Mouse (Mus musculus): ENCODE measurements around the gene Rasl11a.

Gene Rasl11a

DNA sequence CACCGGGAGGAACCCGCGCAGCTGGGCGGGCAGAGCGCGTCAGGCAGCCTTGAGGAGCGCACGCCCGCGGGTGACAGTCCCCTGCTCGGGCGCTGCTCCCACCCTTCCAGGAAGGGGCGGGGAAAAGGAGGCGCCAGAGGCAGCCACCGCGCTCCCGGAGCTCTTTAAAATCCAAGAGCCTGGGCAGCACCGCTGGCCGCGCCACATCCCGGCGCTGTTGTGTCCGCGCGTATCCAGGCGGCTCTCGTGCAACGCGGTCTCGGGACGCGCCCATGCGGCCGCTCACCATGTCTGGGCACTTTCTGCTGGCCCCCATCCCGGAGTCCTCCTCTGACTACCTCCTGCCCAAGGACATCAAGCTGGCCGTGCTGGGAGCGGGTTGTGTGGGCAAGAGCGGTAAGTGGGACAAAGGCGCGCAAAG lies at the start of gene Rasl11a:
Gene Rasl11a (plus strand): TSS at position 127 of the 421 bp plus-strand sequence.
- DNase-seq (ENCODE audit: low spot score), result peak; percentile 84

DNA sequence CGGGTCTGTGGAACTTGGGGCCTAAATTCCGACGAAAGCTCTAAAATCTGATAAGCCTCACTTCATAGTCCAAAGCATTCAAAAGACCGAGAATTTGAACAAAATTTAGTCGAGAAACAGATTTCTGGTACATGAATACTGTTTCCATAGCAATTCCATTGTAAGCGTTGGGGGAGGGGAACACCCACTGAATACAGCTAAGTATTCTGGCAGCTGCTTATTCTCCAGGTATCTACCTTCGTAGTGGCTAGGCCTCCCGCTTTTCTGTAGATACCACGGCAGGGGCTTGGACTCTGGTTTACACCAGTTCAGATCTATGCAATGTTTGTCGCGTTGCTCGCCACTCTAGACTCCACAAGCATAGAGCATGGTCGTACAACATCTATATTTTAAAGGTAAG lies 49.1 kb upstream of the Rasl11a start:
- DNase-seq (ENCODE audit: low spot score), result no peak

DNA sequence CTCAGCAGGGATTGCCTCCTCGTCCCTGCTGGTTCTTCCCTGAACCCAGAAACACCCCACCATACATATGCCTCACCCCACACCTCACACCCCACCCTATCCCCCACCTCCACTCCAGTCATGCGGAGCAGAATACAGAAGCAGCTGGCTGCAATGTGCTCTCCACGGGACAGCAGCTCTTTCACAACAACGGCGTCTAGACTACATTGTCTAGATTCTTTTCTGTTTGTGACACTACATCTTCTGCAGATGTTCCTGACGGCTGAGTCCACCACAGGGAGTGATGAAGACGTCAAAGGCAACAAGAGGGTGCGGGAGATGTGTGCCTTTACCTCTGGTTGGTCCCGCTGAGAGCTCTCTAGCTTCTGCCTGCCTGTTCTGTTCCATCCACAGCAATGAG lies 46.8 kb upstream of the Rasl11a start:
- no peak for DNase-seq (ENCODE audit: low spot score)

DNA sequence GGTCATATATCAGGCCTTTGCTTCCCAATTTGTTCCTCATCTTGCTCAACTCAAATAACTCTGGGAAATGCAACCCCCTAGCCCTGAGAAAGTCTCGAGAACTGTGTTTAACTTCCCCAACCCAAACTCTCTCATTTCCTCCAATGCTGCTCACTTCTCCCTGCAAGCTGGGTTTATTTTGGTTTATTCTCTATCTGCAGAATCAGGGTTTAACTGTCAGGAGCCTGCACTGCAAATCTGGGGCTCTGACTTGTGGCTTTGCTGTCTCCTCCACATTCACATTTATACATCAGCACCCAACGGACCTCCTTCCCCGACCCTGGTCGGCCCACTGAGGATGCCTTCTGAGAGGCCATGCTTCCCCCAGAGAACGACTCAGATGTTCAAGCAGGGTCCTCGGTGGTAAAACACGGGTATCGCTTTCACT lies 38.9 kb upstream of the Rasl11a start:
- DNase-seq (ENCODE audit: low spot score), result no peak

DNA sequence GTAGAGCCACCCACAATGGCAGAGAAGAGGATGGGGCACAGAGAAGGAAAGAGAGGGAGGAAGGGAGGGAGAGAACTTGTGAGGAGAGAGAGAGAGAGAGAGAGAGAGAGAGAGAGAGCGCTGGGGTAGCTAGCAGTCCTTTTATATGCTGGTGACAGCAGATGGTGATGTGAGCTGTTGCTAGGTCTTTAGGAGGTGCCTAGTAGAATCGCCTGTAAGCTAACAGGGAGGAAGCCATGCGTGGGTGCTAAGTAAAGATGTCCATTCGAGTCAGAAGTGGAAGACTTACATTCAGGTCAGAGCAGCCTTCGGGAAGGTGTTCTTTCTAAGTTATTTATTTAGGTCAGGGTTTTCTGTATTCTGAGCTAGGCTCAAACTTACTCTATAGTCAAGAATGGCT lies 34.9 kb upstream of the Rasl11a start:
- no peak for DNase-seq (ENCODE audit: low spot score)

DNA sequence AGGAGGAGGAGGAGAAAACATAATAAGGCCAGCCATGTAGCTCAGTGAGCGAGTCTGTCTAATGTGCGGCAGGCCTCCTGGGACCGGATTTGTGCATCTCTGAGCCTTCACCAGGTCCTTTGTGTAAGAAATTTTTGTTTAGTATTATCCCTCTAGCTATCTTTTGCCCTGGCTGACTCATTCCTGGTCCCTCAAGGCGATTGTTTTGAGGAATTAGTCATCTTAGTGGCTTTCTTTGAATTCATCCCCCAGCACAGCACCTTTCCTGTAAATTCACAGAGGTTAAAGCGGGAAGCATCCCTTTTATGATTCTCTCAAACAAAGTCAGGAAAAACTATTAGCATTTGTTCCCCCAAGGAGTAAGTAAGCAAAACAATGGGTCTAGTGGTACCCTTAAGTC lies 32.0 kb upstream of the Rasl11a start:
- DNase-seq (ENCODE audit: low spot score), result no peak

DNA sequence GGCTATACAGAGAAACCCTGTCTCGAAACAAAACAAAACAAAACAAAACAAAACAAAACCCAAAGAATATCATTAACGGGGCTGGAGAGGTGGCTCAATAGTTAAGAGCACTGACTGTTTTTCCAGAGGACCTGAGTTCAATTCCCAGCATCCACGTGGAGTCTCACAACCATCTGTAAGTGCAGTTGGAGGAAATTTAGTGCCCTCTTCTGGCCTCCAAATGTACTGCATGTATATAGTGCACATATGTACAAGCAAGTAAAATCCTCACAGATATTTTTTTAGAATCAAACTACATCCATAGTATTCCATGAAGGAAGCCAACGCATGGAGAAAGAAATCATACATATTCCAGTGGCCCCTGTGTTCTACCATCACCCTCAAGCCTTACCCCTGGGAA lies 31.4 kb upstream of the Rasl11a start:
- DNase-seq (ENCODE audit: low spot score), result no peak

DNA sequence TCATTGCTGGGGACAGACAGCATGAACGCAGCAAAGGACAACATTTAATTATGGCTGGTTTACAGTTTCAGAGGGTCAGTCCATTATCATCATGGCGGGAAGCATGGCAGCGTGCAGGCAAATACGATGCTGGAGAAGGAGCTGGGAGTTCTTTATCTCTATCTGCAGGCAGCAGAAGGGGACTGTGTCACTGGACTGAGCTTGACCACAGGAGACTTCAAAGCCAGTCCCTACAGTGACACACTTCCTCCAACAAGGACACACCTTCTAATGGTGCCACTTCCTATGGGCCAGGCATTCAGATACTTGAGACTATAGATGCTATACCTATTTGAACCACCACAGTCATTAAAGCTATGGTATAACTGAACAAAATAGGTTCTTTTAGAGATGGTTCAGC lies 29.5 kb upstream of the Rasl11a start:
- no peak for DNase-seq (ENCODE audit: low spot score)

DNA sequence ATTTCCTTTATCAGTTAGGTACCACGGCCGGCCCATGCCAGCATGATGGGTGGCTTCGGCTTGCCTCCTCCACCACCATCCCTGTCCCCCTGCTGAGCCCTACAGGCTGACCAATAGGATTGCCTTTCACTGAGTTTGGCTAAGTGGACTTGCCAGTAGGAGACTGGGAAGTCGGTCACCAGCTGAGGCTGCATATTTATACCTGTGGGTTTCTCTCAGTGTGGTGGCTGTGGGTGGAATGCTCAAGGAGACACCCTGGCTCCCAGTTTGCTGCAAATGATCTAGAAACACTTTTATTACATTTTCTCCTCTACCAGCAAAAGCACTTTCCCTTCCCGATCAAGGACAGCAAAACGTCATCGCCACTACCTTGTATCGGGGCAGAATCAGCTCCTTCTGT lies 27.3 kb upstream of the Rasl11a start:
- DNase-seq (ENCODE audit: low spot score), result no peak

DNA sequence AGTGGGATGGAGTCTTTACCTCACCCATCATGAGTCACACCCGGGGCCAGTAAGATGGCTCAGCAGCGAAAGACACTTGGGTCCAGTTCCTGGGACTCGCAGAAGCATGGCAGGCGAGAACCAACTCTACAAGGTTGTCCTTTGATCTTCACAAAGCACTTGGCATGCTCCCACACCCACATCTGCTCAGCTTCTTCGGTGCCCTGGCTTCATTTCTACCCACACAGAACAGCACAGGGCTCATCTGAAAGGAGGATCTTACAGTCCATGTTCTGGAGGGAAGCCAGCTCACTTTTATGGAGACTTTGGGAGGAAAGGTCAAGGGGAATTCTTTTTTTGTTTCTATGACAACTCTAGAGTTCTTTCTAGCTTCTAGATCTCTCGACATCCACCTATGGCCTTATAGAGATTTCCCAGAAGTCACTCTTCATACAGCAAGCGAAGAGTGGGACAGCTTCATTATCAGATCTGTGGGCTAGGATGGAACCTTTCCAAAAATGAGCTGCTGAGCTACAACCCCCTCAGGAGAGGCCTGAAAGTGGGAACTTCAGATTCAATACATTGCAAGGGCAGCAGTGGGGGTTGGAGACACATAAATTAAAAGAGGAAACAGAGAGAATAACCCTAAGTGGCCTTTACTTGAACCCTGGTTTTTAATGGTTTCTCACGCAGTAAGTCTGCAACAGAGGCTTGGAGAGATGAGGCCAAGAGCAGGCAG lies 25.8 kb upstream of the Rasl11a start:
- no peak for DNase-seq (ENCODE audit: low spot score)

DNA sequence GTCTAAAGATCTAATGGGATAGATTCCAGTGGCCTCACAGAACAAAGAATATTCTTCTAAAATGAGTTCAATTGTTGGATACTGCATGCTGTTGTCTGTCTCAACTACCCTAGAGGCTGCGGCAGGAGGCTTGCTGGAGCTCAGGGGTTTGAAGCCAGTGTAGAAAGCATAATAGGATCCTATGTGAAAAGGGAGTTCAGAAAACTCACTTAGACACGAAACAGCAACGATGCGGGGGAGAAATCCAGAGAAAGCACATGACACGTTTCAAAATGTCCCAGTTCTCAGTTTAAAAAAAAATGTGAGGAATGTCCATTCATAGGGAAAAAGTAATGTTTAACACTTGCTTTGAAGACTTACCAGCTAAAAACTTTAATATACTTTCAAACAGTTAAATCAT lies 21.9 kb upstream of the Rasl11a start:
- DNase-seq (ENCODE audit: low spot score), result no peak

DNA sequence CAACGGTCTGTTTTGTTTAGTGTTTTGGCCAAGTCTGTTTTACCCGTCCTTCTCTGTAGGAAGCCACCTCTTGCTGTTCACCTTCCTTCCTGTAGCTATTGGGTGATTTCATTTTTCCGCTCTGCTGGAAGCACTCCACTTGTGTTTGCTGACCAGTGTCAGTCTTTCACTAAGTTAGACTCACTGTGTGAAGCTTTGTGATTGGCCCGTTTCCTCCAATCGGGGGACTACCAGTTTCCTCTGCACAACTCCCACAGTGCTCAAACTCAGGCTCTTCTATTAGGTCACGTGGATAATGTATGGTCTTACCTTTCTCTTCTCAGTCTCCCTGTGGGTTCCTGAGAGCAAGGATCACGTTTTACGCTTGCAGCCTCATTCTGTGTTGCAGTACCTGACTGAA lies 15.3 kb upstream of the Rasl11a start:
- DNase-seq (ENCODE audit: low spot score), result no peak

DNA sequence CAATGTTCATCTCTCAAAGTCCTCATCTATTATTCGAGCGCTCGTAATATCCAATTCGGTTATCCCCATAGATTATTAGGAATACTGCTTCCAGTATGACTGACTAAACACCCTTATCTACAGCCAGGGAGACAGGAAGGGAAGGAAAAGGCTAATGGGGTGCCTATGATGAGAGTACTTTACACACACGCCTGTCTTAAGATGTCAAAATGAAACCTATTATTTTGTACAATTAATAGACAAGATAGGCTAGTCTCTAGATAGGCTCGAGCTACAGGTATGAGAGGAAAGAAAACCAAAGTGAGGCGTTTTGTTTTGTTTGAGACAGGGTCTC lies 12.5 kb upstream of the Rasl11a start:
- DNase-seq (ENCODE audit: low spot score), result no peak

DNA sequence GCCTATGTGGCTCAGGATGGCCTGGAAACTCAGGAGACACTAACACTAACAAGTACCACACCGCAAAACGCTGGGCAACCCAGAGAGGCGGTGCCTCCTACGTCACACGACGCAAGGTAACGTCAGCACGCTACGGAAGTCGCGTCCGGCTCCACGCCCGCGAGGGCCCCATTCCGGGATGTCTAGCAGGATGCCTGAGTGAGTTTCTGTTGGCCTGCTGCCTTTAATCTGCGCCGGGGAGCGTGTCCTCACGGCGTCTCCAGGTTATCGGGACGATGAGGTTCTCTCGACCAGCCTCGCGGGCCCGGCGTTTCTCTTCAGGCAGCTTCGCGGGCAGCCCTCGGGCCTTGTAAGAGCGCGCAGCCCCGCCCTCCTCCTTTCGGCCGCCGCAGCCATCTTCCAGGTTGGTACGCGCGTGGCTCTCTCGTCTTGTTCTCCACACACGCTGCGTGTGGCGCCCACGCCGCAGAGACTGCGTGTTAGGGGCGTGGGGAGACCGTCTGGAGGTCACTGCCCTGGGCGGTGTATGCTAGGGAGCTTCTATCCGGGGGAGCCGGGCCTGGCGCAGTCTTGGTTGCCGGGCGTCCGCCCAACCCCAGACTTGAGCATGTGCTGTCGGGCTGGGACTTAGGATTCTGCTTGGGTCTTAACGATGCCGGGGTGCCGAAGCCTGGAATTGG lies 12.0 kb upstream of the Rasl11a start, which contains the start of gene Rpl21:
Gene Rpl21 (plus strand): TSS at position 122 of the 680 bp plus-strand sequence.
- peak; percentile 97 for DNase-seq (ENCODE audit: low spot score)

DNA sequence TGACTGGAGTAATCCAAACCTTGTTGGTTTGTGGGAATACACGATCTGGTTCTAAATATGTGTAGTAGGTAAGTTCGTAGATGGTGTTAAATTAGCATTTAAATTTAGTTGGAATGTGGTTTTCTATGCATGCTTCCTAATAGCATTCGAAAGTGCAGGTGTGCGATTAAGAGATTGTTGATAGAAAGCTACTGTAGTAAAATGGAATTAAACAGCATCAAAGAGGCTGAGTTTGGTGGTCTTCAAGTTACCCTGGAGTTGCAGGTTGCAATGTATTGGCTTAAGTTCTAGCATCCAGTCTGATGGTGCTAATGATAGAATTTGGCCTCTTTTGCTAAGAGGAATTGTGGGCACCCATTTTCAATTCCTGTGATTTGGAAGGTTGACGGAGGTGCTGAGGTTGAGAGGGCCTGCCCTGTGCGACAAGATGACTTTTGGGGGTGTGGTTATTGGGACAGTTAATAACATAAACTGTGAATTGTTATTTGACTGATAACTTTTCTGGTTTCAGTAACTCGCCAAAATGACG lies 11.1 kb upstream of the Rasl11a start:
- no peak for DNase-seq (ENCODE audit: low spot score)

DNA sequence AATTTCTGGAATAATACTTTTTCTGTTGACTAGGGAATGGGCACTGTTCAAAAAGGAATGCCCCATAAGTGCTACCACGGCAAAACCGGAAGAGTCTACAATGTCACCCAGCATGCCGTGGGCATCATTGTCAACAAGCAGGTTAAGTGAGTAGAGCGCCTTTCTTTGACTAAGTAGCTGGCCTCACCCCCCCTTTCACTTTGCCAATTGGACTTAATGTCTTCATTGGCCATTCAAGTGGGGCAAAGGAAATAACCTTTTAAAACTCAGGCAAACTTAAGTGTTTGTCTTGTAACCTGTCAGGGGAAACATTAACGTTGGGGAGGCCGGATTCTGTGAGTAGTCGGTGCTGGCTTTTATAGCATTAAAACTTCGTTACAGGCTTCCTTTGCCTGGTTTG lies 9.9 kb upstream of the Rasl11a start:
- DNase-seq (ENCODE audit: low spot score), result no peak

DNA sequence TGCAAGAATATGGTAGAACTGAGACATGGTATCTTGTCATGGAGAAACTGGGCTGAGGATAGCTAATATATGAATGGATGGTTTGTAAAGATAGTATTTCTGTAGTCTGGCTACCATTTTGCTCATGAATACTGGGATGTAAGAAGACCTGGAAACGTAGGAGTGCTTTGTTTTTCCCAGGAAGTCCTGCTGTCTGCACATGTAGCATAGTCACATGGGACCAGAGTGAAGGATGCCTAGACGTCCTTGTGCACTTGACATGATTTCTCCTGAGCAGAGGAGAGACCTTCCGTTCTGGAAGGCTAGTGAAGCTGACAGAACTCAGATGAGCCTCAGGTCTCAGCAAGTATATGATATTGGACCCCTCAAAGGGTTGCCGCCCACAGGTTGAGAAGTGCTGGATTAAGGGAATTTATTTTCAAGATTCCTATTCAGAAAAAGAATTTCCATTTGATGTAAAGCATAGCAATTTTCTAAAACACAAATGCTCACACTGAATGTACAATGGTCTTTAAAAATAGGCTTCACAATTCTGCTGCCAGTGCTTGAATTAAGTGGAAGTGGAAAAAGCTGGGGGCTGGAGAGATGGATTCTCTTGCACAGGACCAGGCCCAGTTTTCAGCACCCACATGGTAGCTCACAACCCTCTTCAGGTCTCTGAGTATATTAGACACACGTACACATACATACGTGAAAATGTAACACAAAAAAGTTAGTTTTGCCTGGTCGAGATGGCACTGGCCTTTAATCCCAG lies 6.7 kb upstream of the Rasl11a start:
- DNase-seq (ENCODE audit: low spot score), result no peak

DNA sequence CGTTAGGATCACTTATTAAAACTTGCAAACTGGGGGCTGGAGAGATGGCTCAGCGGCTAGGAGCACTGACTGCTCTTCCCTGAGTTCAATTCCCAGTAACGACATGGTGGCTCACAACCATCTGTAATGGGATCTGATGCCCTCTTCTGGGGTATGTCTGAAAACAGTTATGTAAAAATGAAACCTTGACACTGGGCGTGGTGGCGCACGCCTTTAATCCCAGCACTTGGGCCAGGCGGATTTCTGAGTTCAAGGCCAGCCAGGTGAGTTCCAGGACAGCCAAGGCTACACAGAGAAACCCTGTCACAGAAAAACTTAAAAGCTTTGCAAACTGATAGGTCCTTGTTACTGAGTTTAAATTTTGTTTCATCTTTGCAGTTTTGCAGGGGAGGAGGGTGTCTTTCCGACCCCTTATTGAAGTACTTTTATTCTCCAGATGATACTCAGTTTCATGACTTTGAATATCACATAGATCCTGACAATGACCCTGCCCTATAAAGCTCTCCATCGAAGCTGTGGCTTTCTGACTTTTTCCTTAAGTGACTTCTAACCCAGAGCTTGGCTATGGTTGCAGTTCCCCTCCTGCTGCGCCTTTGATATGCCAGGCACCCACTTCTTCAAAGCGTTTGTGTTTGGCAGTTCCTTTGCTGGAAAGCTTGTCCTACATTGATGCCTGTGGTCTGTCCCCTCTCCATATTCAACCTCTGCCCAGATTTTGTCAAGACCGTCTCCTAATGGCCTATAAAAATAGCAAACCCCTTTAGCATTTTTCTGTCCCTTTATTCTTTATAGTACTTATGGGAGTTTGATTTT lies 5.8 kb upstream of the Rasl11a start:
- no peak for DNase-seq (ENCODE audit: low spot score)

DNA sequence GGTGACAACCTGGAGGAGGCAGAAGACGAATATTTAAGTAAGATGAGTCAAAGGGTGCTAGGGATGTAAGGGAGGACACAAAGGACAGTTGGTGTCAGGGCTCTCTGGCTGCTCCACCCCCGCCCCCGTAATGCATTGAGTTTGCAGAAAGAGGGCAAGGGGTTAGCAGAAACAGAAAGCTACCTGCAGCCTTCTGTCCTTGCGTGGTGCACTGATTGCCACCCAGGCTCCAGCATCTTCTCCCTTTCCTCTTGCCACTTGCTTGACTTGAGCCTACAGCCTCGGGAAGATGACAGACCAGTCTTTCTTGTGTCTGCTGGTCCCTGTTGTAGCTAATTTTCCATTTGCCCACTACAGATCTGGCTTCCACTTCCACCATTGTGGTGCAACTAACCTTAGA lies 5.1 kb upstream of the Rasl11a start:
- no peak for DNase-seq (ENCODE audit: low spot score)

DNA sequence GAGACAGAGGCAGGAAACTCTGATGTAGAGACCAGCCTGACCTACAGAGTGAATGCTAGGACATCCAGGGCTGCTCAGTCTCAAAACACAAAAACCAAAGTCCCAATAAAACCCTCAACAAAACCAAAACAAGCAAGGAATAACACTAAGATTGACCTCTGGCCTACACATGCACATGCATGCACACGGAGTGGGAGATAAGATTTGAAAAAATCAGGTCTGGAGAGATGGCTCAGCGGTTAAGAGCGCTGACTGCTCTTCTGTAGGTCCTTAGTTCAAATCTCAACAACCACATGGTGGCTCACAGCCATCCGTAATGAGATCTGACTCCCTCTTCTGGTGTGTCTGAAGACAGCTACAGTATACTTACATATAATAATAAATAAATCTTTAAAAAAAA lies 4.4 kb upstream of the Rasl11a start:
- no peak for DNase-seq (ENCODE audit: low spot score)

DNA sequence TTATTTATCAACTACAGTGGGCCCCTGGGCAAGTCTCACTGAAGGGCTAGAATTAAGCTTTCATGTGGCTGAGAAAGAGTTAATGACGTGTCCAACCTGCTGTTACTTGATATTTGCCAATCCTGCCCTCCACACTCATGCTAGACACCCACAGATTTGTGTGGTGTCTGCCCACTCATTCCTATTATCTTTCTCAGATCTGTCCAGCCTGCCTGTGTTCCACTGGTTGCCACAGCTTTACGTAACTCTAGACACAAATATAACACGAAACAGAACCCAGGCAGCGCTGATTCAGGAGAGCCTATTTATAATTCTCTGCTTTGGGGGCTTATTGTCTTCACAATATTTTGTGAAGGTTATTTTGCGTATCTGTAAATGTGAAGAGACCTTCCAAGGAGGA lies 3.6 kb upstream of the Rasl11a start:
- DNase-seq (ENCODE audit: low spot score), result no peak

DNA sequence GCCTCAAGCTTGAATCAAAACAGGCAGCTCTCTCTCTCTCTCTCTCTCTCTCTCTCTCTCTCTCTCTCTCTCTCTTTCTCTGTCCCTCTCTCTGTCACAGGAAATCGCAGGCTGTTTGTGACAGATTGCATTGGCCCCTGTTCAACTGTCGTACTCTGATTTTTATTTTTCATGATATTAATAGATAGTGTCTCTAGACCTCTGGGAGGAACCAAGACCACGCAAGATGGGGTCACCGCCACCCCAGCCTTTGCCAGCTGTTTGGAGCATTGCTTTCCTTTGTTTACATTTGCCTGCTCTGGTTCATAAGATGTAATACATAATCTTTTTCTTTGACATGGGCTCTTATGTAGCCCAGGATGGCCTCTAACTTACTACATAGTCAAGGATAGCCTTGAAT lies 2.9 kb upstream of the Rasl11a start:
- DNase-seq (ENCODE audit: low spot score), result no peak
